Mouse (Mus musculus) left cerebral cortex, postnatal 14 days (tissue): ENCODE data around the gene Tnfrsf19. TPM values are rescaled to one million over a fixed set of nuclear protein-coding genes. Genes with fewer than 3 reads are reported as not detected.

Experiments used
- DNase-seq, 2 experiments: peaks; one replicate each; pipeline ENCODE4 v3.0.0; 2021 to 2022; ENCODE audit warnings: low spot score in 2 of 2, mixed read lengths in 1 of 2
- intact Hi-C: fragments of 180-260 bp; cut with DNase I; formaldehyde crosslinking; loops from one replicate; pipeline ENCODE4 v1.15.1; 2025
- long read RNA-seq, 2 experiments: library from polyadenylated mRNA; stranded (forward); transcript quantifications; one replicate each; pipeline ENCODE4 v2.0.0; 2021
- total RNA-seq, 2 experiments: library from RNA; stranded (reverse); gene quantifications; 2 replicates each; pipeline ENCODE4 v1.2.3; 2021

Gene Tnfrsf19
- total RNA-seq = 10 to 100 TPM; 80.7 to 82.4 TPM
- long read RNA-seq, experiment 1, full-length matches to known transcripts = 56 of 70 reads
- long read RNA-seq, experiment 1, partial matches to known transcripts = 3 of 70 reads
- long read RNA-seq, experiment 1, other reads (novel, unspliced or antisense) = 11 of 70 reads
- long read RNA-seq, experiment 2, full-length matches to known transcripts = 59 of 64 reads
- long read RNA-seq, experiment 2, partial matches to known transcripts = 1 of 64 reads
- long read RNA-seq, experiment 2, other reads (novel, unspliced or antisense) = 4 of 64 reads

DNA sequence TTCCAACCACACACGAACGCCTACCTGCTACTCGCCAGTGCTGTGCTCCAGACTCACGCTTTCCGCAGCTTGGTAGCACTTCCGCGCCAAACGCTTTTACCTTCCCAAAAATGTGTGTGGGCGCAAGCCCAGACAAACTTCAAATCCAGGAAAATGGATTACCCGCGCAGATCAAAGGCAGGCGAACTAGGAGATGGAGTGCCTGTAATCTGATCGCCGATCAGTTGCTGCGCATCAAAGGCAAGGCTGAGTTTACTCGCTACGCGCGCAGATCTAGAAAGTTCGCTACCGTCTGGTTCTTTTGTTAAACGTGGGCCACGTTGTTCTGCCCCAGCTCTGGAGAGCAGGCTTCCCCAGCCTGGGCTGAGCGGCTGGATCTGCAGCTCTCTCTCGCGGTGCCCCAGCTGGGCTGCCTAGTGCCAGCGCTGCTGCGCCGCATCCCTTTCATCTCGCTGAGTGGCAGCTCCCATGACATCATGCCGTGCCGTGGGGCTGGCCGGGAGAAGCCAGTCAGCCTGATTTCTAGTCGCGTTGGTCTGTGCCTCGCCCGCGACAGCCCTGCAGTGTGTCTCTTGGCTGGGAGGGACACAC is at the start of gene Tnfrsf19:
TSS of gene Tnfrsf19 (minus strand) at position 400 of the 591 bp plus-strand sequence.
- intact Hi-C loops = loop anchor here (5.0 kb wide), 1 partner anchor 41 kb away; no protein-coding TSS in a partner anchor
- peak; percentile 79 to 87 for DNase-seq

GRCm38 (mm10) chr14:61092073-61092472 is 45.8 kb upstream of the Tnfrsf19 start:
- intact Hi-C loops = no loop called here
- peak; percentile 30 to 58 for DNase-seq

DNA sequence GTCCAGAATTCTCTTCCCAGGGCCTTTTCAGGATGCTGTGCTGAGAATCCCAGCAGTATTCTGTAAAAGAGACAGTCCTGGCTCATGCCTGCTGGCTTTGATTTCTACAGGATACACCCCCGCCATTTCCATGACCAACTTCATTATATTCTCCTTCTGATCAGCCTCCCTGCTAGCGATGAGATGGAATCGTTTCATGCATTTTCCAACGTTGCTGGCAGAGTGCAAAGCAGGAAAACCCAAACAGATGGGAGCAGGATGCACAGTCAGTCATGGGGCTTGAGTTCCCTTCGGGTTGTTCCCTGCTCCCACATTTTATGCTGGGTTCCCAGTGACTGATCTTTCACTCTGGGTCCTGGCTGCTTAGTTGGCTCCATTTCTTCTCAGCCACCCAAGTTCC is 44.7 kb upstream of the Tnfrsf19 start:
- DNase-seq = peak in 1 of 2 experiments; percentile 22
- intact Hi-C loops = no loop called here

DNA sequence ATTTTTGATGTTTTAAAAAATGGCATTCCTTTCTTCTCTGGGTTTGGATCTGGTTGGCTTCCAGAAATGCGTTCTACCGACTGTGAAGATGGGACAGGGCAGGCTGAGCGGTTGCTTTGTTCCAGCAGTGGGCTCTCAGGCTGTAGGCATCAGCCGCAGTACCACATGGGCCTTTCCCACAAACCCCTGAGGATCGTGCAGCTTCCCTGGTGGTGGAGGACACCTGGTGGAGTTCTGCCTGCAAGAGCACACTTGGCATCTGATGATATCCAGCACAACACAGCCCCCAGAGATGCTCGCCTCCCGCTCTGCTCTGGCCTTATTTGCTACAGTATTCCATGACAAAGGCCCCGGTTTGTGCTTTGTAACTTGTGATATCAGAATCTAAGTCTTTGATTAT is 41.9 kb upstream of the Tnfrsf19 start:
- intact Hi-C loops = loop anchor here (5.0 kb wide), 3 partner anchors 41 to 291 kb away; partner anchors contain the start of gene Tnfrsf19
- no peak for DNase-seq

GRCm38 (mm10) chr14:61085325-61085724 is 39.0 kb upstream of the Tnfrsf19 start:
- peak; percentile 55 to 66 for DNase-seq
- intact Hi-C loops = loop anchor here (5.0 kb wide), 3 partner anchors 38 to 288 kb away; partner anchors contain the start of gene Tnfrsf19

DNA sequence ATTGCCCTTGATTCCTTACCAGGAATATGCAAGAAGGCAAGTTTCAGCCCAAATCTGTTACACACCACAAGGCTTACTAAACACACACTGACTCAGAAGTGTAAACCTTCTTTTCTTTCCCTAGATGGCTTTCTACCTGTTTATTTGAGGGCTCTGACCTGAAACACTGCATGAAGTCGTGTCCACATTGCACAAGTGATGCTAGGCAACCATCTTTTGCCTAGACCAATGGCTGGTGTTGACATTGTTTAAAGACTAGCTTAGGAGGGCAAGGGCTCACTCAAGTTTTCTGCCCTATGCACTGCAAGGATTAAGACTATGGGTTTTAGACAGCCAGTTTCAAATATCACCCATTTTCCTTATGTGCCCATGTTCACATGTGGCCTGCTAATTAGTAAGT is 23.3 kb upstream of the Tnfrsf19 start:
- intact Hi-C loops = no loop called here
- no peak for DNase-seq

DNA sequence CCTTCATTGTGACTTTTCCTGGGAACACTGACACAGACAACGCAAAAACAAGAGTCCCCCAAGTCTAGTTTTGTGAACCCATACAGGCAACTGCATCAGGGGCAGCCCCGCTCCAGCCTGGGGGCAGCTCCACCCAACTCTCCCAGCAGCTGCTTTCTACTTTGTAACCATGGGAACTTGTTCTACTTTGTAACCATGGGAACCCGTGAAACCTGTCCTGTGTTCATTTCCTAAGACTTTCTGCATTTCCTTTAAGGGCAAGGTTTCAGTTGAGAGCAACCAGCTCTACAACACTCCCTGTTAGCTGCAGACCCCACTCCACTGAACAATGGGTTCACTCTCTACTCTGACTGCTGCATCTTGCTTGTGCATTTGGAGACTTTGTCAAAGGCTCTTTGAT is 15.4 kb upstream of the Tnfrsf19 start:
- intact Hi-C loops = no loop called here
- peak; percentile 16 to 41 for DNase-seq

- intact Hi-C loops = no loop called here
- DNase-seq = no peak
Observed at GRCm38 (mm10) chr14:61059316-61059945, 13.1 kb upstream of the Tnfrsf19 start.

DNA sequence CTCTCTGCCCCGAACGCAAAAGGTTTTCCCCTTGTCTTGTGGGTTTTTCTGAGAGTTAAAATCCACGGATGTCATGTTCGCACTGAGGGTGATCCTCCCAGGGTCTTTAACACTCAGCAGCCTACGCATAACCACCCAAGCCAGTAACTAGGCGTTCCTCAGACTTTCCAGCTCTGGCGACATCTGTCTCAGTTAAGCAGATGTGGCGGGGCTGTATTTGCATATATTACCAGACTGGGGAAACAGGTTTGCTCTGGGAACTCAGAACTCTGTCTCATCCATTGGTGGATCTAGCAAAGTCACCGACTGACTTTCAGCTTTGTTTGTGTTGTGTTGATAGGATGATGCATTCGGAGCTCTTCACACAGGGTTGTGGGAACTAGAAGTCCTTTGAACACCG is 10.7 kb upstream of the Tnfrsf19 start:
- intact Hi-C loops = no loop called here
- no peak for DNase-seq

- intact Hi-C loops = no loop called here
- DNase-seq = no peak
Observed at GRCm38 (mm10) chr14:61056445-61056844, 10.2 kb upstream of the Tnfrsf19 start.

DNA sequence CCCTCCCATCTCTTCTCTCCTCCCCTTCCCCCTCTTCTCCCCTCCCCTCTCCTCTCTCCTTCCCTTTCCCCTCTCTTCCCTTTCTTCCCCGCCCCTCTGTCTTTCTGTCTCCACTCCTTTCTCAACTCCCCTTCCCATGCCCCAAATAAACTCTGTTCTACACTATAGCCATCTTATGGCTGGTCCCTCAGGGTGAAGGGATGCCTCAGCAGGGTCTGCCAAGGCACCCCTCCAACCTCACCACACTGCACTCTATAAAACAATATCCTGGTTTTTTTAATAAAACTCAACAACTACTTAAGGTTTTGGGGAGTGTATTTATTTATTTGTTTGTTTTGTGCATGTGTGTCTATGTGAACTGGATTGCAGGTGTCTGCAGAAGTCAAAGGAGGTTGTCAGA is 9.6 kb upstream of the Tnfrsf19 start:
- no peak for DNase-seq
- intact Hi-C loops = no loop called here

GRCm38 (mm10) chr14:61052163-61052562 is 5.9 kb upstream of the Tnfrsf19 start:
- no peak for DNase-seq
- intact Hi-C loops = no loop called here

DNA sequence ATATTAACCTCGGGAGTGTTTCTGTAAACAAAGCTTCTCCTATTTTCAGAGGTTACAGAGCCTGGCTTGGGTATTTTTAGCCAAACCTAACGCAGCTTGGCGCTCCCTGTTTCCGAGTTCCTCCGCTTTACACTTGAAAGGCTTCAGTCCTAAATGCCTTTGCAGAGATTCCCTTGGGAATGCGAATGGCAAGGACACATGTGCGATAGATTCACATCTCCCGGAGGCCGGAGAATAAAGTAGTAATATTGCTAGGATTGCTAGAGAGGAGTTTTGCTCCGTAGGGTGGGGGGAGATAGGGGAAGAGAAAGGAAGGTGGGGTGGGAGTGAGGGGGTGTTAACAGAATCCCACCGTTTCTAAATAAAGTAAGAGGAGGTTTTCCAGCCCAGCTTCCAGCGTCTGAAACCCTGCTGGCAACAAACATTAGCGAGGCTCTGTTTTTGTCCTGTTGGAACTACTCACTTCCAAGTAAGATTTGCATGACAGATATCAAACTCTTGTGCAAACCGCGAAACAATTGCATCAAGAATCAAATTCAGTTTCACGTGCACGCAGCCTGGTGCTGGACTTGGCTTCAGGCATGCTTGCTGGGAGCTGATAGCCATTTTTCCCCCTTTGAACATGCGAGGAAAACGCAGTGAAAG is 722 bp downstream of the Tnfrsf19 start:
- no peak for DNase-seq
- intact Hi-C loops = loop anchor here (5.0 kb wide), 1 partner anchor 42 kb away; no protein-coding TSS in a partner anchor

GRCm38 (mm10) chr14:61044316-61044715 is 2.0 kb downstream of the Tnfrsf19 start:
- DNase-seq = no peak
- intact Hi-C loops = no loop called here

DNA sequence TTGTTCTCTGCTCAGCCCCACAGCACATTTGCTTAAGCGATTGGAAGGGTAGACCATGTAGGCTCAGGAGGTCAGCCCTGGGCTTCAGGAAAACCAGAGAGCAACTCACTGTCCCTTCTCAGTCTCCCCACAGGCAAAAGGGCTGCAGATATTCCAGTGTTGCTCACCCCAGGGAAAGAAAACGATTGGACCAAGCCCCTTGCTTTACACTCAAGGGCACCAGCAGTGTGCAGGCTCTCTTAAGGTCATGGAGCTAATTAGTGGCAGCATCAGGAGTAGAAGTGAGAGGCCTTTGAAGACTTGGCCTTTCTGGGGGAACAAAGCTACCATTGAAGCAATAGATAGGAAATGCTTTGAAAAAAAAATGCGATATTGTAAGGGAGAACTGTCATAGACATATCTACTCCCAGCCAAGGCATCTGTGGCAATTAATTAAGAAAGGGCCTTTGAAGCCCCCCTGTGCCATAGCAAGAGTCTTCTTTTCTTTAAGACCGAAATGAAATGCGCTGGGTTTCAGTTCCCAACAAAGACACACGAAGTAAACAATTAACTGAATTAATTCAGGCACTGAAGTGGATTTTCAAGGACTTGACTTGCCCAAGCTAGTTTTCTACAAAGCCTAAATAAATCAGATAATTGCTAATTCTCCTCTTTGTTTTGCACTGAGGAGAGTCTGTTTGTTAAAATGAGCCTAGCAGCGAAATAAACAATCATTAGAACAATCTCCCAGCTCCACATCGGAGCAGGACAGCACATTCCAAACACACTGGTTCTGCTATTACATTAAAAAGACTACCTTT is 2.6 kb downstream of the Tnfrsf19 start:
- intact Hi-C loops = no loop called here
- DNase-seq = no peak

GRCm38 (mm10) chr14:61042291-61042690 is 4.0 kb downstream of the Tnfrsf19 start:
- no peak for DNase-seq
- intact Hi-C loops = no loop called here

- intact Hi-C loops = no loop called here
- DNase-seq = no peak
Observed at GRCm38 (mm10) chr14:61040236-61040635, 6.1 kb downstream of the Tnfrsf19 start.

DNA sequence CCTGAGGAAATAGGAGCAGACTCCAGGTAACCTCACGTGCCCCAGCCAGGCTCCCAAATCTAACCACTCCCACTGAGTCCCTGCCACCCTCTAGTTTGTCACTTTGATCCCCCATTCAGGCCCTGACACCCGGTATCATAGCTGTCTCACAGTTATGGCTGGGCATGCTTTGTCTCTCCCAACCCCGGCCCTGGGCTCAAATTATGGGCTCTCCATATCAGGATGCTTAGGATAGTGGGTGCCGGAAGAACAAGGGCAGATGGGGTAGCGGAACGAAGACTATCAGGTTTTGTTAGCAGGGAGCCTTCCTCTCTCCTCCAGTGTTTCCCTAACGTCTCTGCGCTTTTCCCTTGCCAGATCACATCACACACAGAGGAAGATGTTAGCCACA is 8.2 kb downstream of the Tnfrsf19 start:
- intact Hi-C loops = loop anchor here (5.0 kb wide), 1 partner anchor 46 kb away; no protein-coding TSS in a partner anchor
- DNase-seq = no peak
